Mouse (Mus musculus) right cerebral cortex, postnatal 10 days (tissue): Measurements from ENCODE around the gene Dab1.
A peak's percentile ranks its signal among the peaks of the same experiment; 100 is the strongest.

ENCODE experiments used
- DNase-seq, 2 experiments: peaks; one replicate each; pipeline ENCODE4 v3.0.0; 2021; ENCODE audit warnings: low spot score in 2 of 2

The Dab1 gene

GRCm38 (mm10) chr4:104369091-104369490, 749.9 kb downstream of the Dab1 start:
- peak in 1 of 2 experiments; percentile 42 for DNase-seq

- DNase-seq = no peak
Observed at GRCm38 (mm10) chr4:104371136-104371535, 752.0 kb downstream of the Dab1 start.

DNA sequence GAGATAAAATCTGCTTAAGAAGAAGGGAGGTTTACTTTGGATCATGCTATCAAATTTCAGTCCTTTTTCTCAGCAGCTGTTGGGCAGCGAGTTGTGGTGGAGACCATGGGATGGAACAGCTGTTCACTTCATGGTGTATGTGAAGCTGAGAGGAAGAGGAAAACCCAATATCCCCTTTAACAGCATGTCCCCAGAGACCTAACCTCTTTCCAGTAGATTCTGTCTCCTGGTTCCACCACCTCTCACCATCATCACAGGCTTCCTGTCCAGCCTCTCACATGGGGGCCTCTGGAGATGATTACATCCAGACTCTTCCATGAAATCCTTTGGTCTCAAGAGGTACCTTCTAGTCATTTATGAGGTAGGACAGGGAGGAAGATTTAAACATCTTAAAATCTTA, 755.0 kb downstream of the Dab1 start:
- no peak for DNase-seq

GRCm38 (mm10) chr4:104384704-104385103, 765.5 kb downstream of the Dab1 start:
- no peak for DNase-seq

GRCm38 (mm10) chr4:104385272-104385671, 766.1 kb downstream of the Dab1 start:
- DNase-seq = no peak

GRCm38 (mm10) chr4:104395515-104395914, 776.4 kb downstream of the Dab1 start:
- DNase-seq = peak in 1 of 2 experiments; percentile 33

GRCm38 (mm10) chr4:104396095-104396494, 776.9 kb downstream of the Dab1 start:
- DNase-seq = no peak

- DNase-seq = peak; percentile 56 to 67
Observed at GRCm38 (mm10) chr4:104399106-104399730, 780.1 kb downstream of the Dab1 start.

DNA sequence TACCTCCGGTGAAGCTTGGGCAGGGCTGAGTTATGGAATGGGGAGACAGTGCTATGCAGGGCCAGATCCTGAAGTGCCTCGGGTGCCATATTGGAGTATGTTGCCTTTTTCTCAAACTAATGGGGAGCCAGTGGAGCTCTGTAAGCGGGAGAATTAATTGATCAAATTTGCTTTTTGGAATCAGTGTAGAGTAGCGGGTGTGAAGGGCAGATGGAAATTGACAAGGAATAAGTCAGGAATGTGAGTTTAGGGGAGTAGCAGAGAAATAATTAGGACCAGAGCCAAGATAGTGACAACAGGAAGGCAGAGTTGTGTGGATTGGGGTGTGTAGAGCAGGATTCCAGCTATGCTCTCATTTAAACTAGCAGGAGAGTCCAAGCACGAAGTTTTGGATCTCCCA, 784.9 kb downstream of the Dab1 start:
- DNase-seq = no peak

GRCm38 (mm10) chr4:104410922-104411321, 791.8 kb downstream of the Dab1 start:
- no peak for DNase-seq

DNA sequence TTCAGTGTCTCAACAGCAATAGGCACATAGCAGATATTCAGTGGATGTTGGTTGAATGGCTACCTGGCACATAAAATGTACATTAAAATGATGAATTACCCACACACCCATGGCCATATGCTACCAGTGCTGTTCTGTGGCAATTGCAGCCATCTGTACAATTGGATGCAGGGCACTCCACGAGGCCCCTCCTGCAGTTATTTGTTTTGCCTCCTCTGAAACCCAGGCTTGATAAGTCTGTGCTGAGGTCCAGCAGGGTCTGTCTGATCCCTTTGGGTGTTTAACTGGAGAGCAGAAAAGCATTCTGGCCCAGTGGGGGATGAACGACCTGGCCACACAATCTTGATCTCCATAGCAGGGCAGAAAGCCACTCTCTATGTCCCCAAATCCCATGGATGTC, 796.3 kb downstream of the Dab1 start:
- no peak for DNase-seq

DNA sequence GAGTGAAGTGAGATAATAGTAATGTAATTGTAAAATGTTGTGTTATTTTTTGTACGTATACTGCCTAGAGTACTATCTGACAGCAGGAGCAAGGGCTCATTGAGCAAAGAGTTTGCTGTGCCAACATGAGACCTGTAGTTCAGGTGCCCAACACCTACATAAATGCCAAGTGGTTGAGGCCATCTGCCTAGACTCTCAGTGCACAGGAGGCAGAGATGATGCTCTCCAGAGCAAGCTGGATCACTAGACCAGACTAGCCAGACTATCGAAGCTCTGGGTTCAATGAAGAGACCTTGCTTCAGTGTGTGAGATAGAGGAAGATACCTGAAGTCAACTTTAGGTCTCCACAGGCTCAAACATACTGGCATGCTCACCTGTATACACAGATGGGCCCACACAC, 799.2 kb downstream of the Dab1 start:
- no peak for DNase-seq

DNA sequence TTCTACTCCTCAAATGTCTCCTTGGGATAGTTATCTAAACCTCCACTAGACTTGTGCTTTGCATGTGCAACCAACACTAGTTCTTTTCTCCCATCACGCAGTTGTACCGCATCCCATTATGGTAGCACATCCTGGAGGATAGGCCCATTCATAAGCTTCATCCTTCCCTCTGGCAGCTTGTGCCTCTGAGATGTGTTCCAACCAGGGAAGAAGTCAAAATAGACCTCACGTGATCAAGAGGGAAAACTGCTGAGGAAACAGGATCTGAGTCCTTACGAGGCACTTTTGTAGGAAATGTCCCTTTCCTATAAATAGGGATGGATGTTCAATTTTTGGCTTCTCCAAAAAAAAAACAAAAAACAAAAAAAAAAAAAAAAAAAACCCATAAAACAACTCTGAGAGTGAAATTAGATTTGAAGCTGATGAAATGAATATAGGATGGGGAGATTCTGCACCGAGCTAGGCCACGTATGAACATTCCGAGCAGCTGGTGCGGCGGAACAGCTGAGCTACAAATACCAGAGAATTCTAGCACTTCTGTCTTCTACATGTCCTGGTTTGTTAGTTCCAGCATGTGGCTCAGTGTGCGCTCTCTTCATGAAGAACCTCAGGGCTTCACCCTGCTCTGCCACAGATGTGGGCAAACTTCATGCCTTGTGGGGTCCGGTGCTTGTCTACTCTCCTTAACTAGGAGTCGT, 802.0 kb downstream of the Dab1 start:
- DNase-seq = peak in 1 of 2 experiments; percentile 71

GRCm38 (mm10) chr4:104429127-104429526, 810.0 kb downstream of the Dab1 start:
- no peak for DNase-seq

- no peak for DNase-seq
Observed at GRCm38 (mm10) chr4:104431231-104431855, 812.2 kb downstream of the Dab1 start.

- no peak for DNase-seq
Observed at GRCm38 (mm10) chr4:104432150-104432549, 813.0 kb downstream of the Dab1 start.

DNA sequence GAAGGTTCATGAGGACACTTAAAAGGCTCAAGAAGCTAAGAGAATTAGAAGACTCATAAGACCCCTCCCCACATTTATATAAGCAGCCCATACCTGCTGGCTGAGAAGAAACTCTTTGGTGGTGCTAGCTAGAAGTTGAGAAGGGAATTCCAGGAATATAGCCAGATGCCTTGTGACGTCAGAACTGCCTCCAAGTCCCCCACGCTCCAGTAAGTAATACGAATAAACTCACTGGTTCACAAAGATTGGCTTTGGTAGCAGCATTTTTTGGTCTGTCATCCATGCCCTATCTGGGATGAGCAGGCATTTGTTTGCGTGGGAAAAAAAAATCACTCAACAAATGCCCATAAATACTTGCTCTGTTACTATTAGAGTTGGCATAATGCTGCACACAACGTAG, 816.6 kb downstream of the Dab1 start:
- no peak for DNase-seq

DNA sequence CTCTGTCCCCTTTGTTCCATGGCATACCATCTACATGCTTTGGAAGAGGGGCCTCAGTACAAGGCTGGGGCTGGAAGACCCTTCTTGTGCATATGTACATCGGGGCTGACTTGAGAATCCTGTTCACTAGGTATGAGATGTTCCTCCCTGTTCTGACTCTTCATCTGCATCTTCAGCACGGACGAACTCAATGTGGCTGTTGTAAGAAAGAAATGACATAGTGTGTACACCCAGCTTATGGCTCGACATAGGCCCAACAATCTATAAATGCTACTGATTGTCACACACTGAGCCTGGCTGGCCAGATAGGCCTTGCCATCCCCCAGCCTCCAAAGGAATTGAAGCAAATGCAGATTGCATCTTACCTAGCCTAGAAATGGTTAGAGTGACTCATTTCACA, 817.3 kb downstream of the Dab1 start:
- no peak for DNase-seq

DNA sequence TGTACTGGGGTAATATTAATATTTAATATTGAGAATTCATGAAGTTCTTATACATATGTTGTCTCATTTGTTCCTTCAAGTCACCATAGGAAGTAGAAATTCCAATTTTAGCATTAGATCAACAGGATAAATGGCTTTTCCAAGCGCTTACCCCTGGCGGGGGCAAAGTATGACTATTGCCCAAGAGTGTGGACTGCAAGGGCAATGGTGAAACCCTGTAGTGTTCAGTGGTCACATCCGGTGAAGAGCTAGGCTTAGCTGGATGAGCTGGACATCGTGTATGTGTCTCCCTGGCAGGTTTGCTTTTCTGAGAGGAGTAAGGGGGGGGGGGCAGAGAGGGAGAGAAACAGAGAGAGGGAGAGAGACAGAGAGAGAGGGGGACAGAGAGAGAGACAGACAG, 819.6 kb downstream of the Dab1 start:
- DNase-seq = no peak

GRCm38 (mm10) chr4:104439641-104440040, 820.5 kb downstream of the Dab1 start:
- peak; percentile 63 to 69 for DNase-seq

DNA sequence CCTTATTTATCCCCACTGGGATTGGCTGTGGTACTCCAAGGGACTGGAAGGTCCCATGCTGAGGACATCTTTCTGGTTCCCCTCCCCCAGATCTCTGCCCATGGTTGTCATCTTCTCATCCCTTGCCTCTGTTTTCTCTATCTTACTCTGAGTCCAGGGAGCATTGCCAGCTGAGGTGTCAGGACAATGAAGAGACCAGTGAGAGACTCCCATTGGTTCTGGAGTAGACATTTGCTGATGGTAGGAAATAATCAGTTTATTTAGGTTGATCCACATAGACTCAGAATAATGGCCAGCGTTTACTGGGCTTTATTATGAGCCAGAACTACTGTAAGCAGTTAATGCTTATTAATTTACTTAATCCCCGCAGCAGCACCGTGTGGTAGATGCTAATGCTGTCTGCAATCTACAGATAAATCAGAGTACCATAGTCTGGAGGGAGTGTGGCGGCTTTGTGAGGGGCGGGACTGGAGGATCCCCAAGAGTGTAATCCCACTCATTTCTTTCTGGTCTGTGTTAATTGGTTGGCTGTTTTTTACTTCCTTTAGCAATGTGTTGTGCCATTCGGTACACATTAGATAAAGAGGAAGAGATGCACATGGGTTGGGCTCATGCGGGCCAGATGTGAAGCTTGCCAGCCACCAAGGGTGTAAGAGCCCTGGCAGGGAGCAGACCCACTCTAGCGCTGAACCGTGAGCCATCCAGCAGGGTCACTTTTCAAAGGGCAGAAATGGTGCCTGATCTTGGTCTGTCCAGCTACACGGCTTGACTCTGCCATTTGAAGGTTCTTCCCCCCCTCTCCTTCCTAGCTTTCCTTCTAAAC, 824.0 kb downstream of the Dab1 start:
- DNase-seq = no peak

GRCm38 (mm10) chr4:104443775-104444174, 824.6 kb downstream of the Dab1 start:
- no peak for DNase-seq
